Mouse (Mus musculus) c-Kit-positive CD71-negative TER-119-negative erythroid progenitor cells, embryonic 14.5 days (primary cell): ENCODE data around the gene Snx12.
"Not testable (repeated sequence)": the region's sequence is repeated elsewhere in the genome, so short reads cannot be mapped to it uniquely, and the experiment has no call there.

Source experiments
- DNase-seq: peaks from one replicate; pipeline ENCODE4 v3.0.0-alpha.2; 2013; ENCODE audit warnings: low read depth

The Snx12 gene

GRCm38 (mm10) chrX:101131992-101132791 is 90.2 kb downstream of the Snx12 start:
- DNase-seq, result peak; percentile 40

GRCm38 (mm10) chrX:101131001-101131400 is 91.4 kb downstream of the Snx12 start:
- DNase-seq, result peak; percentile 62

- DNase-seq, result no peak
Measured at GRCm38 (mm10) chrX:101128559-101128958, 93.8 kb downstream of the Snx12 start.

GRCm38 (mm10) chrX:101126977-101127376 is 95.4 kb downstream of the Snx12 start:
- DNase-seq, result no peak

GRCm38 (mm10) chrX:101126474-101126955 is 95.8 kb downstream of the Snx12 start:
- no peak for DNase-seq

- no peak for DNase-seq
Measured at GRCm38 (mm10) chrX:101120546-101120945, 101.8 kb downstream of the Snx12 start.

GRCm38 (mm10) chrX:101085920-101086319 is 136.4 kb downstream of the Snx12 start, which contains the start of gene Slc7a3:
TSS of gene Slc7a3 (minus strand) at chrX:101086020.
- no peak for DNase-seq

GRCm38 (mm10) chrX:101085211-101085610 is 137.2 kb downstream of the Snx12 start:
- DNase-seq, result not testable (repeated sequence)

- DNase-seq, result no peak
Measured at GRCm38 (mm10) chrX:101084192-101084591, 138.2 kb downstream of the Snx12 start.

GRCm38 (mm10) chrX:101065245-101065644 is 157.1 kb downstream of the Snx12 start:
- DNase-seq, result no peak

- DNase-seq, result no peak
Measured at GRCm38 (mm10) chrX:101063503-101063902, 158.9 kb downstream of the Snx12 start.

- DNase-seq, result no peak
Measured at GRCm38 (mm10) chrX:101059541-101059940, 162.8 kb downstream of the Snx12 start, which contains the start of gene Tex11. TSS of gene Tex11 (minus strand) at chrX:101059667.
